Mouse (Mus musculus) embryonic stem cell, embryonic (primary cell): ENCODE measurements around the gene Ccp110.

ENCODE experiments used
- CTCF ChIA-PET, 4 experiments: fragments of 300-600 bp in 2 of 4; fragments of 350-600 bp in 2 of 4; sonication (Branson Sonifier 250); formaldehyde crosslinking; loops; one replicate each; lab custom pipeline; 2022; ENCODE audit warnings: inconsistent platforms in 2 of 4; lab: Charles Lee
- POLR2A ChIA-PET, 4 experiments: fragments of 300-600 bp in 2 of 4; fragments of 350-600 bp in 2 of 4; sonication (Branson Sonifier 250); formaldehyde crosslinking; loops; one replicate each; lab custom pipeline; 2022; ENCODE audit warnings: antibody characterized with exemption in 4 of 4, inconsistent platforms in 1 of 4; lab: Charles Lee

The Ccp110 gene

DNA sequence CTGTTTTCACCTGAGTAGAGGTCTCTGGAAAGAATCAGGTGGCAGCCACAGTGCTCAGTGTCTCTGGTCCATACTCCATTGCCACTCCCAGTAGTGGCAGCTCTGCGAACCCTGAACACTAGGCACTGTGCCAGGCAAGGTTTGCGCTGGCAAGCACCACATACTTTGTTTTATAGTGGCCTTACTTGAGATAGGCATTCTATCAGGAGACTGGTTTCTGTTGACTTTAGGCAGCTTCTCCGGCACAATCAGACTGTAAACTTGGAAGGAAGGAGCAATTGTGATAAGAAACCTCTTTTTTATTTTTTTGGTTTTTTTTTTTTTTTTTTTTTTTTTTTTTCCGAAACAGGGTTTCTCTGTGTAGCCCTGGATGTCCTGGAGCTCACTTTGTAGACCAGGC lies 4.3 kb upstream of the Ccp110 start:
- ChIA-PET POLR2A (interaction anchor here in 3 of 4 experiments (0.6 to 0.7 kb wide), 3 partner anchors 14 to 393 kb away, joined by 3 to 5 read pairs (median 3); no protein-coding TSS in a partner anchor), CTCF (interaction anchor here in 1 of 4 experiments (0.6 to 0.7 kb wide), 4 partner anchors 33 to 360 kb away, joined by 3 to 13 read pairs (median 8); no protein-coding TSS in a partner anchor)

DNA sequence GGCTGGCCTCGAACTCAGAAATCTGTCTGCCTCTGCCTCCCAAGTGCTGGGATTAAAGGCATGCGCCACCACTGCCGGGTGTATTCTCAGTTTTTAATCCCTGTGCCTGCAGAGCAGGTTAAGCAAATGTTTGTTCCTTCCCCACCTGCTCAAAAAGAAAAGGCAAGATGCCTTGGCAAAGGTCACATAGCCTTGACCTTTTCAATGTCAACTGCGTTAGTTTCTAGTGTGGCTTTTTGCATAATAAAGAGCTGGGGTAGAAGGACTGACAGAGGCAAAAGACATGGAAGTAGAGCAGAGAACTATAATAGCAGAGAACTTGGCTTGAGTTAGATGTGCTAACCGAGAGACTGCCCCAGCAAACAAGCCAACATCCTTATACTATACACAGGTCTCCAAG lies 1.6 kb upstream of the Ccp110 start:
- POLR2A ChIA-PET: interaction anchor here in 3 of 4 experiments (0.6 to 3.4 kb wide), 10 partner anchors 11 to 581 kb away, joined by 3 to 19 read pairs (median 3); partner anchors contain the start of genes Vps35l (in 2 of the 3) and Arl6ip1 (in 1 of the 3)
- CTCF ChIA-PET: interaction anchor here in 1 of 4 experiments (1.2 kb wide), 1 partner anchor 117 kb away, joined by 3 read pairs; no protein-coding TSS in a partner anchor

DNA sequence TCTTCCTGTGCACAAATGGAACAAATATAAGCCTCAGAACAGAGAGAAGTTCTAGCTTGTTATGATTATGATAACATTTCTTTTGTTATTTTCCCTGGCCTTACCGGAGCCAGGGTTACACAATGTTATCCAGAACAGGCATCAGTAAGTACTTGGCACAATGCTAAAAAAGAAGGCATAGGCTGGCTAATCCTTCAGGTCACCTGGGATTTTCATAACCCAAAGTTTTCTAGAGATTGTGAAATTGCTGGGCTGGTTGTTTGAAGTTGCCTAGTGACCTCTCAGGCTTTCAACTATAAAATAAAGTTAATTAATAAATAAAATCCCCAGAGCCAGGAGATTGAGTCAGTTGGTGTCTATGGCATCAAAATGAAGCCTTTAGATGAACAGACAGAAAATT lies 2.5 kb downstream of the Ccp110 start:
- ChIA-PET POLR2A (interaction anchor here in 2 of 4 experiments (0.8 to 1.4 kb wide), 5 partner anchors 9 to 22 kb away, joined by 3 to 4 read pairs (median 3); partner anchors contain the start of gene Gde1 (in 2 of the 2)), CTCF (no interaction called here)

DNA sequence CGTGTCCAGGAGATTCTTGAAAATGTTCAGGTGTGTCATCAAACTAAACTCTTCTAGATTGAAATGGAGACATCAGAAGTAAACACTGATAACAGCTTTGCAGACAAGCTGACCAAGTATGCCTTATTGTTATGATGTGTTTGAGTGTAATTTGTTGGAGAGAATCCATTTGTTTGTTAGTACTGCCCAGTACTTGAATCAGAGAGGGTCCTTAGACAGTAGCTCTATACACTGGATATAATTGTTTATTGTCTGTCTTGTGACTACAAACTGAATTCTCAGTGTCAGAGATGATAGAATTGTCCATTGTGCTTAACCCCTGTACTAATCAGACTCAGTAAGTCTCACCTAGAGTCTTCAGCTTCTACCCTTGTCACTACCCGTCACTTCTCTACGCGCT lies 5.7 kb downstream of the Ccp110 start:
- ChIA-PET CTCF (no interaction called here), POLR2A (interaction anchor here in 2 of 4 experiments (0.6 to 1.0 kb wide), 3 partner anchors 14 to 233 kb away, joined by 3 to 4 read pairs (median 3); no protein-coding TSS in a partner anchor)

DNA sequence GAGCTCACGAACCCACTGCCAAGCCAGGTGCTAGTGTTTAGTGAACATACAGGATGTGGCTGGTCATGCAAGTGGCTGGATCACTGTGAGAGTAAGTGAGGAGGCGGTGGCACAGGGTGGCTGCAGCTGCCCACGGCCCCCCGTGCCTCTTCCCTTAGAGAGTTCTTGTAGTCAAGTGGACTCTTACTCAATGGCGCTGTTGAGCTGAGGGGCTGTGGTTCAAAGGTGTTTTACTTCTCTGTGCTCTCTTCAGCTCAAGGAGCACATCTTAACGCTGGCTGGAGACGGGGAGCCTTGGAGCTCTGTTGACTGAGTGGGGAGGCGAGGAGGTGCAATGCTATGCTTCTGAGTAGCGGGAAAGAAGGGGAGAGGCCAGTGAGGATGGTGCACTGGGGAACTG lies 11.6 kb downstream of the Ccp110 start:
- CTCF ChIA-PET: interaction anchor here in 1 of 4 experiments (0.6 kb wide), 1 partner anchor 315 kb away, joined by 4 read pairs; no protein-coding TSS in a partner anchor
- POLR2A ChIA-PET: interaction anchor here in 2 of 4 experiments (0.7 to 1.3 kb wide), 4 partner anchors 12 to 269 kb away, joined by 3 to 4 read pairs (median 3); partner anchors contain the start of genes Ccp110 (in 1 of the 2) and Gde1 (in 1 of the 2)

DNA sequence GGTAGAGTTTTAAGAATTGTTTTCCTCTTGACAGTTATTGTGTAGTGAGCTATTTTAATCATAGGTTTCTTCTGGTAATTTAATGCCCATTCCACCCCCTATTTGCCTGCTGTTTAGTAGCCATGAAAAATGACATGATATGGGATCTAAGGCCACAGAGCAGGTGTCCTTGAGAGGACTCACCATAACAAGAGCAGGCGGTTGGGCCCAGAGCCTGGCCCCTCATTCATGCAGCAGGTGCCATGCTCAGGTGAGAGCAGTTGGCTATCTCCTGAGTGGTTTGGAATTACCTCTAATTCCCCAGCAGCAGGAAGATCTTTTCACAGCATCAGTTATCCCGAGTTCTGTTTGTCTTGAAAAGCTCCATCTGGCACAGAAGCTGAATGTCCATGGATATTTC lies 13.1 kb downstream of the Ccp110 start:
- POLR2A ChIA-PET: interaction anchor here in 1 of 4 experiments (0.5 to 1.3 kb wide), 6 partner anchors 9 to 128 kb away, joined by 3 to 4 read pairs (median 3); no protein-coding TSS in a partner anchor
- CTCF ChIA-PET: interaction anchor here in 2 of 4 experiments (0.8 to 1.7 kb wide), 3 partner anchors 12 to 285 kb away, joined by 3 read pairs; no protein-coding TSS in a partner anchor

DNA sequence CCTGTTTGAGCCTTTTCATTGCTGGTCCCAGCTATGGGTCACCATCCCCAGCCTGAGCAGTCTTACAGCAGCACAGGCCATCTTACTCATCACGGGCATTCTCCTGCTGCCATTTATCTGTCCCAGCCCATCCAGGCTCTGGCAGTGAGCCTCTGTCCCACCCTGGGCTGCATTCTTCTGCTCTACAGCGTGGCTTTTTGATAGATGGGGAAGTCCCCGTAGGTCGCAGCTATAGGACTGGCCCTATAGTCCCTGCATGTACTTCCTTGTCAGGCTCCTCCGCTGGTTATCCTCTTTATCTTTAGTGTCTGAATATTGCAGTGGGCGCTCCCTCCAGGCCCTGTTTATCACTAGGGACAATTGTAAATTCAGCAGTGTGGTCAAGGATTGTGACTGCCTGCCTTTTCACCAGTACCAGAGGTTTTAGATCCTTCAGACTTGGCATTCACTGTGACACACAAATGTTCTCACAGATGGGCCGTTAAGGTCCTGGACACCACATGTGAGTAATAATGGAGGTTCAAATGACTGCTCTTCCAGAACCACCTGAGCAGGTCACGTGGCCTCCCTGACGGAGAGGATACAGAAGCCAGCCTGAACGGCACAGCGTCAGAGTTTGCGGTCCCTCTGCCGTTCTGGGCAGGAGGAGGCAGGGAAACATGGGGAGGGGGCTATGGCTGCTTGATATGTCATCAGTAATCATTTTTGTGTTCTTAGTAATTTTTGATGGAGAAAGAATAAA lies 16.7 kb downstream of the Ccp110 start:
- POLR2A ChIA-PET: interaction anchor here in 2 of 4 experiments (0.6 to 1.7 kb wide), 5 partner anchors 11 to 19 kb away, joined by 3 to 5 read pairs (median 3); partner anchors contain the start of genes Ccp110 (in 1 of the 2) and Vps35l (in 1 of the 2)
- CTCF ChIA-PET: no interaction called here

DNA sequence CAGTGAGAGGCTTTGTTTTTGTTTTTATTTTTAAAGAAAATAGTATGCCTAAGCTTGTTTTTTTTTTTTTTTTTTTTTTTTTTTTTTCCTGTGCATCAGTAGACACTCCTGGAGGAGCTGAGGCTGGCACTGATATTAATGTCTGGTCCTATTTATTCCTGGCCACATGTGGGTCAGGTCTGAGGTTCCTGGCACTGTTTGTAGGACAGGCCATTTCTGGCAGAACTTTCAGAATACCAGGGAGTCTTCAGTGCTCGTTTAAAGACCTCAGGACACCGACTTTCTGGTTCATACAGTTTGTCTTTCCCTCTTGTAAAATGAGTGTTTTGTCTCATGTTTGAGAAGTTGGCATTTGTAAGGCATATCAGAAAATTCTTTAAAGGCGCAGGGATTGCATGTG lies 19.4 kb downstream of the Ccp110 start:
- ChIA-PET CTCF (no interaction called here), POLR2A (interaction anchor here in 2 of 4 experiments (0.8 to 1.1 kb wide), 3 partner anchors 9 to 14 kb away, joined by 3 to 5 read pairs (median 3); partner anchors contain the start of gene Vps35l (in 1 of the 2))

DNA sequence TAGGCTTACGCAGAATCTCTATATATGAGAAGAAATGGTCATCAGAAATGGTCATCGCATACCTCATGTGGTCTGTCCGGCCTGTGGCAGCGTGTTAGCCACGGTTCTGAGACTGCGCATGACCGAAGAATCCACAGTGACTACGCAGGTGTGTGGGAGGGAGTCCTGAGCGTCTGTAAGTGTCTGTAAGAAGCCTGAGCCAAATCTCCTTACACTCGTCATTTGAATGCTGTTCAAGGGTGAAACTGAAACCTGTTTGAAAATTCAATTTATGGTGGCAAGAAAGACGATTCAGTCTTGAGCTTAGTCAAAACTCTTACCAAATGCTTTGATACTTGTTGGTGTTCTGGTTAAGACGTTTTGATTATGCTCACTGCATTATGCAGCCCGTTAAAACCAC lies 20.9 kb downstream of the Ccp110 start:
- CTCF ChIA-PET: no interaction called here
- POLR2A ChIA-PET: interaction anchor here (0.6 to 1.1 kb wide), 4 partner anchors 16 to 454 kb away, joined by 3 read pairs; partner anchors contain the start of gene Gde1 (in 1 of the 4)

DNA sequence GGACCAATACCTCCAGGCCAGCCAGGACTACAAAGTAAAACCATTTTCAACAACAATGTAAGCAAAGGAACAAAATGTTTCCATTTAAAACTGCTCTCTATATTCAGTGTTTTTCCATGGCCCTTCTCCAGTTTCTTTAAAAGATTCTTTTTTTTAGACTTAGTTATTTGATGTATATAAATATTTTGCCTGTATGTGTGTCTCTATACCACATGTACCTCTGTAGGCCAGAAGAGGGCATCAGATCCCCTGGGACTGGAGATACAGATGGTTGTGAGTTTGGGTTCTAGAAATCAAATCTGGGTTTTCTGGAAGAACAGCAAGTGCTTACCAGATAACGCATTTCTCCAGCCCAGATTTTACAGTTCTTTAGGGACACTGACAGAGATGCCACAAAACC lies 26.4 kb downstream of the Ccp110 start:
- POLR2A ChIA-PET: interaction anchor here in 2 of 4 experiments (0.6 to 0.8 kb wide), 2 partner anchors 33 to 286 kb away, joined by 3 to 5 read pairs; no protein-coding TSS in a partner anchor
- CTCF ChIA-PET: no interaction called here

DNA sequence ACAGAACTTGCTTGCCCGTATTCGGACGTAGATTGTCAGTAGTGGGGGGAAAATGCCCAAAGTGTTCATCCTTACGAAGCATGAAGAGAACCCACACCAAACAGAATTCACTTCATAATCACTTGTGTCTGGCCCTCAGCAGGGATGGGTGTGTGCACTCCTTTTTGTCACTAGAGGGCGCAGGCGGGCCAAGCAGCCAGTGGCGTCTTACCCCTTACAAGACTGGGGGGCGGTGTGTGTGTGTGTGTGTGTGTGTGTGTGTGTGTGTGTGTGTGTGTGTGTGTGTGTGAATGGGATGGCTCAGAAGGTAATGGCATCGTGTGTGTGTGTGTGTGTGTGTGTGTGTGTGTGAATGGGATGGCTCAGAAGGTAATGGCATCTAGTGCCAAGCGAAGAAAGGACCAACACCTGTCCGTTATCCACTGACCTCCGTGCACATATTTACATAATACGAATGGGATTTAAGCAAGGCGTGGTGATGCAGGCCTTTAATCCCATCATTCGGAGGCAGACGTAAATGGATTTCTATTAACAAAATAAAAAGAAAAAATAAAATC lies 27.7 kb downstream of the Ccp110 start, which contains the start of gene Vps35l:
TSS of gene Vps35l (plus strand) at position 252 of the 557 bp plus-strand sequence.
- ChIA-PET CTCF (interaction anchor here (0.6 to 2.1 kb wide), 40 partner anchors 8 to 1896 kb away, joined by 3 to 24 read pairs (median 4); partner anchors contain the start of genes Gprc5b (in 2 of the 4) and Ccp110 (in 1 of the 4)), POLR2A (interaction anchor here (0.6 to 2.6 kb wide), 67 partner anchors 8 to 611 kb away, joined by 3 to 27 read pairs (median 5); partner anchors contain the start of genes Gprc5b (in 3 of the 4), Arl6ip1 (in 2 of the 4), Ccp110 (in 2 of the 4) and Gde1 (in 1 of the 4))

DNA sequence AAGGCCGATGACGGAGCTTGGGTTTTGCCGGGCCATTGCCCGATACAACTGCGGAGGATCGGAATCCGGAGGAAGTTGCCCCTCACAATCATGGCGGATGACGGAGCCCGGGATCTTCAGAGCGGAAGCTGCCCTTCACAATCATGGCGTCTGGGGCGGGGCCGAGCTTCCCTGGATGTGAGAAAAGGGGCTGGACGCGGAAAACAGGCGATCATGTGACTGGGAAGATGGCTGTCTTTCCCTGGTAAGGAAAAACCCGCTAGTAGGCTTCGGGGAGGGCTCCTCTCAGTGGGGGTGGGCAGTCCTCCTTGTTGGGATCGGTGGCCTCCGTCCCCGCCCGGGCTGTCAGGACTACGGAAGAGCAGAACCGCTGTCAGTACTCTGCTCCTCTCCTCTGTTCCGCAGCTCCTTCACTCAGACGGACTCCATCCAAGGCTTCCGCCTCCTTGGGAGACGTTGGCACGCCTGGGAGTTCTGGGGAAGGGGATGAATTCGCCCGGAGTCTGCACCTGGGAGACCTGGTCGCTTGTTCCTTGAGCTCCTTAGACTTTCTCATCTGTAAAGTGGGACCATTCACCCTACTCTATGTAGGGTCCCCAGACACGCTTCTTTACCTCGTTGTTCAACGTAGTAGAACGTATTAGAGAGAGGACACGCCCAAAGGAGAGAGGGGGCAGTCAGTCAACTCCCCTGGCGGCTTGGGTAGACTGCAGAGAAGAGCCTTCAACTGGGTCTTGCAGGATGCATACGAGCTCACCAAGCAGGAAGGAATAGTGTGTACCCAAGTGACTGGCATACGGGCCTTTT lies 28.4 kb downstream of the Ccp110 start:
- ChIA-PET CTCF (interaction anchor here (0.6 to 2.1 kb wide), 45 partner anchors 7 to 1896 kb away, joined by 3 to 24 read pairs (median 4); partner anchors contain the start of genes Gprc5b (in 2 of the 4) and Ccp110 (in 1 of the 4)), POLR2A (interaction anchor here (0.6 to 2.6 kb wide), 73 partner anchors 9 to 612 kb away, joined by 3 to 27 read pairs (median 4); partner anchors contain the start of genes Gprc5b (in 3 of the 4), Arl6ip1 (in 2 of the 4), Ccp110 (in 2 of the 4) and Gde1 (in 1 of the 4))

DNA sequence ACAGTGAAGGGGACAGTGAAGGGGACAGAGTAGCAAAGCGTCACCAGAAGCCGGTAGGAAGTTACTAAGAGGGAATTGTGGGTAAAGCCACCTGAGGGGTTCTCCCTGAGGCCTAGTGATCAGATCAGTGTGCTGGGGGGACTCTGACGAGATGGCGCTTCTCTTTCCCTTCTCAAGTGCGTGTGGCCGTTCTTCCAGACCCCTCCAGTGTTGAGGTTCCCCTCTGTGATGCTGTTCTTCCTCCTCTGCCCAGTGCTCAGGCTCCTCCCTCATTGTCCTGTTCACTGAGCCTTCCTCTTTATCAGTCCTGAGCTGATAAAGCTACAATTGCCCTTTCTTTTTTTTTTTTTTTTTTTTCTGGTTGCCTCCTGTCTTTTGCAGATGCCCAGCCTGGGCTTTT lies 29.9 kb downstream of the Ccp110 start:
- ChIA-PET POLR2A (interaction anchor here in 2 of 4 experiments (2.1 to 2.6 kb wide), 2 partner anchors 8 kb away, joined by 17 to 27 read pairs; no protein-coding TSS in a partner anchor), CTCF (no interaction called here)

DNA sequence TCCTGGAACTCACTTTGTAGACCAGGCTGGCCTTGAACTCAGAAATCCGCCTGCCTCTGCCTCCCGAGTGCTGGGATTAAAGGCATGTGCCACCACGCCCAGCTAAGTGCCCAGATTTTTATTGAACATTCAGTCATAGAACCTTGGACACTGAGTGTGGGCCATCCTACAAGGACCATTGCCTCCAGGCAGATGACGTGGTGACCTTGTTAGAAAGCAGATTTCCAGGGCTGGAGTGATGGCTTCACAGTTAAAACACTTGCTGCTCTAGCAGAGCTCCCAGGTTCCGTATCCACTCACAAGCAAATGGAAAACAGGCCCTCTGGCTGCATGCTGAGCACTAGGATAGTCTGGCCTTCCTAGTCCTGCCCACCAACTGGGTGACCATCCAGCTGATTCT lies 32.4 kb downstream of the Ccp110 start:
- CTCF ChIA-PET: interaction anchor here in 1 of 4 experiments (0.6 kb wide), 1 partner anchor 104 kb away, joined by 4 read pairs; no protein-coding TSS in a partner anchor
- POLR2A ChIA-PET: interaction anchor here in 2 of 4 experiments (0.6 to 0.9 kb wide), 5 partner anchors 33 to 248 kb away, joined by 3 to 4 read pairs (median 3); partner anchors contain the start of gene Ccp110 (in 1 of the 2)

DNA sequence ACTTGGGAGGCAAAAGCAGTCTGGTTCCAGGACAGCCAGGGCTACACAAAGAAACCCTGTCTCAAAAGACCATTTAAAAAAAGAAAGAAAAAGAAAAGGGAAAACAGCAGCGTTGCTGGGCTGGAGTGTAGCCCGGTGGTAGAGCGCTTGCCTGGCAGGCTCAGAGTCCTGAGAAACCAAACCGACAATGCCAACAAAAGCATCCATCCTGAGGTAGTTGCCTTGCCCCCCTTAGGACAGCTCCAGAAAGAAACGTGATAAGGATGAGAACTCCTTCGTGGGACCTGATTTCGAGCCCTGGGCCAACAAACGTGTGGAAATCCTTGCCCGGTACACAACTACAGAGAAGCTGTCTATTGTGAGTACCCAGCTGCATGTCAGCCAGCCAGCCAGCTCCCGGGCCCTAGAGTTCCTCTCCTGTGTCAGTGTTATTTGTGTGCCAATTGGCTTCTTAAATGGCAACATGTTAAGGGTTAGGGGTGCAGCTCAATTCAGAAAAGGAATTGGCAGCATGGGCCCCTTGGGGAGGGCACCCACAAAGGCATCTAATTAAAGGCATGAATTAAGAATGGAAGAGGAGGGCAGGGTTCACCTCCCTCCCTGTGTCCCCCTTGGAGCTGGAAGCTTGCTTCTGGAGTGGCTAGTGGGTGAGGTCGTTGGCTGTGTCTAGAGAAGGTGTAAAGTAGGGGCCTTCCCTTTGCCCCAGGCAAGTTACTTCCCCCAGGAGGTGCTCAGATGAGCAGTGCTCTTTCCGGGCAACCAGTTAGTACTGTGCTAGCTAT lies 35.7 kb downstream of the Ccp110 start:
- ChIA-PET POLR2A (interaction anchor here in 3 of 4 experiments (1.1 to 4.4 kb wide), 5 partner anchors 7 to 246 kb away, joined by 3 to 27 read pairs (median 15); partner anchors contain the start of genes Vps35l (in 2 of the 3), Ccp110 (in 1 of the 3) and Gprc5b (in 1 of the 3)), CTCF (interaction anchor here in 3 of 4 experiments (0.5 to 4.7 kb wide), 5 partner anchors 7 to 275 kb away, joined by 3 to 21 read pairs (median 4); partner anchors contain the start of gene Vps35l (in 1 of the 3))

DNA sequence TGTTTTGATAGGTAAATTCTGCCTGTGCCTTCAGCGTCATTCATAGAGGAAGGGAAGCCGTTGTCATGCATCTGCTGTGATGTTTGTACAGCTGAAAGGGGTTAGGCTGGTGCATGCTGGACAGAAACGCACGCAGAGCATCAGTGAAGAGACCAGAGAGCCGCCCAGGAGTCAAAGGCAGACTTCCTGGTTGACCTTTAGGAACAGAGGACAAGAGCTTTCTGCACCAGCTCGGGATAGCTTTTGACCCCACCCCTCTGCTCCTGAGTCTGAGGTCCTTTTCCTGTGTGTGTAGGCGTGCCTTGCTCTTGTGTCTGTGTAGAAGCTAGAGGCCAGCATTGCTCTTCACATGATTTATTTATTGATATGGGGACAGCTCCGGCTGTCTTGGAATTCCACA lies 37.4 kb downstream of the Ccp110 start:
- ChIA-PET CTCF (interaction anchor here in 3 of 4 experiments (0.9 to 4.7 kb wide), 9 partner anchors 9 to 274 kb away, joined by 3 to 21 read pairs (median 5); partner anchors contain the start of gene Vps35l (in 2 of the 3)), POLR2A (interaction anchor here (0.6 to 4.4 kb wide), 26 partner anchors 9 to 620 kb away, joined by 3 to 27 read pairs (median 4); partner anchors contain the start of genes Vps35l (in 4 of the 4), Ccp110 (in 2 of the 4), Arl6ip1 (in 1 of the 4) and Gde1 (in 1 of the 4))
